Mouse (Mus musculus) thymus, postnatal 14 days (tissue): Measurements from ENCODE around the gene Gm10295.

ENCODE experiments used
- DNase-seq: peaks from one replicate; pipeline ENCODE4 v3.0.0; 2021

The Gm10295 gene

GRCm38 (mm10) chr7:71351364-71351763, at the start of gene Gm10295:
TSS of gene Gm10295 (minus strand) at chr7:71351485.
- no peak for DNase-seq

GRCm38 (mm10) chr7:71401032-71401431, 49.7 kb upstream of the Gm10295 start:
- DNase-seq, result no peak

GRCm38 (mm10) chr7:71399891-71400632, 48.8 kb upstream of the Gm10295 start:
- DNase-seq, result no peak

- DNase-seq, result no peak
Measured at GRCm38 (mm10) chr7:71398959-71399756, 47.9 kb upstream of the Gm10295 start.

GRCm38 (mm10) chr7:71398389-71398788, 47.1 kb upstream of the Gm10295 start:
- DNase-seq, result no peak

- no peak for DNase-seq
Measured at GRCm38 (mm10) chr7:71392795-71393341, 41.6 kb upstream of the Gm10295 start.

GRCm38 (mm10) chr7:71391333-71391732, 40.0 kb upstream of the Gm10295 start:
- no peak for DNase-seq

GRCm38 (mm10) chr7:71390291-71390690, 39.0 kb upstream of the Gm10295 start:
- no peak for DNase-seq

- DNase-seq, result no peak
Measured at GRCm38 (mm10) chr7:71386050-71386449, 34.8 kb upstream of the Gm10295 start.

- DNase-seq, result no peak
Measured at GRCm38 (mm10) chr7:71384921-71385320, 33.6 kb upstream of the Gm10295 start.

GRCm38 (mm10) chr7:71383341-71384130, 32.3 kb upstream of the Gm10295 start:
- DNase-seq, result no peak

- DNase-seq, result no peak
Measured at GRCm38 (mm10) chr7:71379826-71380825, 28.8 kb upstream of the Gm10295 start.

- DNase-seq, result peak; percentile 21
Measured at GRCm38 (mm10) chr7:71378812-71379760, 27.8 kb upstream of the Gm10295 start.

- no peak for DNase-seq
Measured at GRCm38 (mm10) chr7:71377983-71378382, 26.7 kb upstream of the Gm10295 start.

GRCm38 (mm10) chr7:71374059-71374458, 22.8 kb upstream of the Gm10295 start:
- no peak for DNase-seq

- DNase-seq, result no peak
Measured at GRCm38 (mm10) chr7:71371916-71372315, 20.6 kb upstream of the Gm10295 start.

- DNase-seq, result no peak
Measured at GRCm38 (mm10) chr7:71370746-71371145, 19.5 kb upstream of the Gm10295 start.

- no peak for DNase-seq
Measured at GRCm38 (mm10) chr7:71370128-71370527, 18.8 kb upstream of the Gm10295 start.

GRCm38 (mm10) chr7:71368543-71369181, 17.4 kb upstream of the Gm10295 start:
- DNase-seq, result no peak

- DNase-seq, result no peak
Measured at GRCm38 (mm10) chr7:71355596-71355995, 4.3 kb upstream of the Gm10295 start.
